Mouse (Mus musculus): ENCODE data around the gene Crybb1.

DNA sequence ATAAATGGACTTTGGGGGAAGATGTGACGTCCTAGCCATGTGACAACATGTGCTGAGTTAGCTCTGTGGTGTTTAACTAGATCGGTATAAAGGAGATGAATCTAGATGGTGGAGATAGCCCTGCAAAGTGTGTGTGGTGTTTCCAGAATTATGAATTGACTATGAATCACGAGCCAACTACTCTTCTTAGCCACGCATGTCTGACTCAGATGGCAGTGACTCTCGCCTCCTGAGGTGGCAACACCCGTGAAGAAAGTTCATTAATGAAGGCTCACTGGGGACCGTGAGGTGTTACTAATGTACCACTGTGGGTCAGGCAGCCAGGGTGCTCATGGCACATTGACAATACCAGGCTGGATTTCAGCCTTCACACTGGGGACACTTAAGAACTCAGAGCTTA lies 8.5 kb downstream of the Crybb1 start:
- TF ChIP-seq GATA1 (IDR thresholded peaks at IDR 0.05; ENCODE audit: low read length) (no peak), TAL1 (IDR thresholded peaks at IDR 0.05; ENCODE audit: low read length) (no peak)

Measured in erythroblast, embryonic 14.5 days (primary cell).